Comparison of ENCODE assay signal across 8 mouse cellular contexts in genomic region chr1:152019196-152019595, GRCm38 (mm10).
DNase-seq lines count a peak whose midpoint lies in the region; ATAC-seq and TF ChIP-seq lines count a peak whose summit lies in the region.
"Had no signal": no experiment of that assay in that cellular context is flagged by ENCODE, and none has a peak within 500 bp of the region (broad histone marks: within the 10 kb centered on the region; RNA-seq: fewer than 3 reads in every experiment).

No protein-coding gene starts in this region.

- no peak overlapping the region for H3K4me3 ChIP-seq in liver, postnatal 0 days (ENCODE audit: low read depth, low read length)
- H3K4me3 ChIP-seq in stomach, postnatal 0 days (ENCODE audit: low read depth, low read length): no peak overlapping the region
- H3K4me3 ChIP-seq: embryonic facial prominence, embryonic 13.5 days had no signal

- ATAC-seq in hematopoietic stem cell, adult 5-6 weeks (replicated peaks in 1 of 2; ENCODE audit: insufficient read depth in 1 of 2, low FRiP score in 2 of 2, low TSS enrichment in 1 of 2, low read depth in 1 of 2, poor library complexity in 2 of 2, severe bottlenecking in 2 of 2): peak; percentile 48 to 67
- ATAC-seq in liver, postnatal 0 days: peak; percentile 50
- ATAC-seq in stomach, postnatal 0 days (ENCODE audit: low FRiP score, low TSS enrichment): peak; percentile 61; the same call in 1 of the 2 replicates

- no peaks in the 10 kb centered on the region for H3K9me3 ChIP-seq in liver, postnatal 0 days (ENCODE audit: low read length)
- no peaks in the 10 kb centered on the region for H3K9me3 ChIP-seq in stomach, postnatal 0 days (ENCODE audit: control insufficient read depth, low read length)

- no peaks in the 10 kb centered on the region for H3K27me3 ChIP-seq in liver, postnatal 0 days (ENCODE audit: insufficient read depth, low read length)
- H3K27me3 ChIP-seq in stomach, postnatal 0 days (ENCODE audit: control insufficient read depth, insufficient read depth, low read length): no peaks in the 10 kb centered on the region
- H3K27me3 ChIP-seq: embryonic facial prominence, embryonic 13.5 days had no signal

- H3K4me1 ChIP-seq in liver, postnatal 0 days (ENCODE audit: insufficient read depth): peaks cover 8% of the 10 kb centered on the region
- 0 out of 2 replicates have a peak, but pooled peaks cover 2% of the 10 kb centered on the region for H3K4me1 ChIP-seq in stomach, postnatal 0 days (replicated peaks; ENCODE audit: control insufficient read depth, insufficient read depth)

- 26% methylated on average over 5 of the region's 5 CpGs for WGBS in liver, postnatal 0 days (ENCODE audit: insufficient replicate concordance)
- 35% methylated on average over 5 of the region's 5 CpGs for WGBS in stomach, postnatal 0 days

- peak; percentile 97 for DNase-seq in 416B (ENCODE audit: low read depth)
- DNase-seq in CD4-positive helper T cell, adult 2 months (ENCODE audit: low read depth, low spot score): peak; percentile 80
- DNase-seq in liver, postnatal 0 days: peak; percentile 26
- no peak for DNase-seq in stomach, postnatal 0 days (ENCODE audit: low spot score)
- no peak for DNase-seq in frontal cortex, postnatal 36 days (ENCODE audit: low spot score in 2 of 2)
- no peak for DNase-seq in cerebellum, postnatal 10 days

- no peak overlapping the region for H3K4me2 ChIP-seq in liver, postnatal 0 days (ENCODE audit: low read depth, low read length)
- H3K4me2 ChIP-seq in stomach, postnatal 0 days (replicated peaks; ENCODE audit: low read depth): no peak overlapping the region
- H3K4me2 ChIP-seq: embryonic facial prominence, embryonic 13.5 days had no signal

- peak; percentile 22; the same call in 1 of the 2 replicates for TF ChIP-seq CTCF in liver, postnatal 0 days (IDR thresholded peaks at IDR 0.05; ENCODE audit: low read depth)
- TF ChIP-seq CTCF in stomach, postnatal 0 days (IDR thresholded peaks at IDR 0.05; ENCODE audit: low read depth): peak; percentile 33; the same call in 1 of the 2 replicates

- no peak overlapping the region for H3K27ac ChIP-seq in liver, postnatal 0 days (ENCODE audit: low read depth)
- H3K27ac ChIP-seq in stomach, postnatal 0 days (replicated peaks): no peak overlapping the region
- H3K27ac ChIP-seq: embryonic facial prominence, embryonic 13.5 days had no signal

- no peaks in the 10 kb centered on the region for H3K36me3 ChIP-seq in liver, postnatal 0 days (replicated peaks; ENCODE audit: insufficient read depth, low read length)
- H3K36me3 ChIP-seq in stomach, postnatal 0 days (ENCODE audit: control insufficient read depth, insufficient read depth, low read length): no peaks in the 10 kb centered on the region

- TF ChIP-seq EP300 in liver, postnatal 0 days (IDR thresholded peaks at IDR 0.05; ENCODE audit: low read depth): no peak
- TF ChIP-seq EP300 in stomach, postnatal 0 days (optimal IDR thresholded peaks at IDR 0.05): no peak

- H3K9ac ChIP-seq in liver, postnatal 0 days (replicated peaks): no peak overlapping the region
- no peak overlapping the region for H3K9ac ChIP-seq in stomach, postnatal 0 days (ENCODE audit: low read length)
- H3K9ac ChIP-seq: embryonic facial prominence, embryonic 13.5 days had no signal

Comparison
In these comparisons a context has a peak if more than half of its experiments do, and no peak if none do; other contexts are left out.
1. DNase-seq: peak in 416B (single experiment), CD4-positive helper T cell, adult 2 months (single experiment) and liver, postnatal 0 days (single experiment); none in stomach, postnatal 0 days (single experiment), frontal cortex, postnatal 36 days (0 of 2) and cerebellum, postnatal 10 days (0 of 2).
2. Peak in every context shown above with its lines, with median percentiles within 50 percentile points of each other: ATAC-seq.